Mouse (Mus musculus): ENCODE measurements around the gene Slco6d1.
"Not testable (repeated sequence)": the region's sequence is repeated elsewhere in the genome, so short reads cannot be mapped to it uniquely, and the experiment has no call there.

The Slco6d1 gene

GRCm38 (mm10) chr1:98420824-98421223 lies at the start of gene Slco6d1:
Gene Slco6d1, plus strand, starts transcription at chr1:98421124.
- DNase-seq (ENCODE audit: low read depth, low spot score): no peak

- no peak for DNase-seq (ENCODE audit: low read depth, low spot score)
These were observed 28.9 kb upstream of the Slco6d1 start for GRCm38 (mm10) chr1:98392001-98392400.

- DNase-seq (ENCODE audit: low read depth, low spot score): no peak
These were observed 27.0 kb downstream of the Slco6d1 start for GRCm38 (mm10) chr1:98447929-98448328.

- DNase-seq (ENCODE audit: low read depth, low spot score): not testable (repeated sequence)
These were observed 38.3 kb downstream of the Slco6d1 start for GRCm38 (mm10) chr1:98459224-98459623.

GRCm38 (mm10) chr1:98476381-98476780 lies 55.5 kb downstream of the Slco6d1 start:
- peak; percentile 58 for DNase-seq (ENCODE audit: low read depth, low spot score)

GRCm38 (mm10) chr1:98479243-98479642 lies 58.3 kb downstream of the Slco6d1 start:
- DNase-seq (ENCODE audit: low read depth, low spot score): no peak

GRCm38 (mm10) chr1:98505982-98506381 lies 85.1 kb downstream of the Slco6d1 start:
- no peak for DNase-seq (ENCODE audit: low read depth, low spot score)

- DNase-seq (ENCODE audit: low read depth, low spot score): peak; percentile 4
These were observed 102.1 kb downstream of the Slco6d1 start for GRCm38 (mm10) chr1:98522977-98523376.

- no peak for DNase-seq (ENCODE audit: low read depth, low spot score)
These were observed 102.6 kb downstream of the Slco6d1 start for GRCm38 (mm10) chr1:98523537-98523936.

- DNase-seq (ENCODE audit: low read depth, low spot score): not testable (repeated sequence)
These were observed 107.4 kb downstream of the Slco6d1 start for GRCm38 (mm10) chr1:98528368-98528767.

- no peak for DNase-seq (ENCODE audit: low read depth, low spot score)
These were observed 124.4 kb downstream of the Slco6d1 start for GRCm38 (mm10) chr1:98545372-98545771.

- no peak for DNase-seq (ENCODE audit: low read depth, low spot score)
These were observed 133.5 kb downstream of the Slco6d1 start for GRCm38 (mm10) chr1:98554388-98554787.

GRCm38 (mm10) chr1:98565701-98566100 lies 144.8 kb downstream of the Slco6d1 start:
- DNase-seq (ENCODE audit: low read depth, low spot score): no peak

Data from ZHBTc4 (cell line).